Mouse (Mus musculus) lung, embryonic 16.5 days (tissue): ENCODE measurements around the gene Hoxb9. TPM values are rescaled to one million over a fixed set of nuclear protein-coding genes. Genes with fewer than 3 reads are reported as not detected.

Experiments used
- ATAC-seq: fragments of 200-750 bp; cut with Nextera tagmentation; 2 replicates; pipeline ENCODE4 v1.8.0; 2017; ENCODE audit warnings: low read depth, mild to moderate bottlenecking, moderate library complexity
- H3K27ac ChIP-seq: fragments of 300-500 bp; sonication (generic); 2 replicates; pipeline ENCODE4 v1.5.1; 2014; ENCODE audit warnings: mild to moderate bottlenecking, control low read depth, low read length
- H3K27me3 ChIP-seq: fragments of 300-500 bp; sonication (generic); 2 replicates; pipeline ENCODE4 v1.6.1; 2014; ENCODE audit warnings: low read depth, low read length, mixed read lengths; ENCODE audit not compliant: control insufficient read depth, insufficient read depth
- H3K36me3 ChIP-seq: fragments of 300-500 bp; sonication (generic); 2 replicates; pipeline ENCODE4 v1.6.1; 2014; ENCODE audit warnings: low read length; ENCODE audit not compliant: control insufficient read depth, insufficient read depth
- H3K4me1 ChIP-seq: fragments of 300-500 bp; sonication (generic); replicated peaks from 2 replicates; pipeline ENCODE4 v1.6.1; 2014; ENCODE audit warnings: low read length, mixed read lengths; ENCODE audit not compliant: control insufficient read depth, insufficient read depth
- H3K4me2 ChIP-seq: fragments of 300-500 bp; sonication (generic); 2 replicates; pipeline ENCODE4 v1.6.1; 2014; ENCODE audit warnings: low read depth, low read length, control low read depth
- H3K4me3 ChIP-seq: fragments of 300-500 bp; sonication (generic); 2 replicates; pipeline ENCODE4 v1.5.1; 2014; ENCODE audit warnings: mild to moderate bottlenecking, low read length, control low read depth
- H3K9ac ChIP-seq: fragments of 300-500 bp; sonication (generic); 2 replicates; pipeline ENCODE4 v1.6.1; 2014; ENCODE audit warnings: low read length, control low read depth
- H3K9me3 ChIP-seq: fragments of 300-500 bp; sonication (generic); 2 replicates; pipeline ENCODE4 v1.6.1; 2016; ENCODE audit warnings: low read length; ENCODE audit not compliant: control insufficient read depth
- WGBS: fragments of 180-500 bp; shearing (Covaris S2); extraction: QIAGEN DNeasy Blood & Tissue Kit; methylation state at CpG from one replicate; pipeline ENCODE4 v1.1.7; 2014; 5-methylcytosine and 5-hydroxymethylcytosine counted together
- polyA plus RNA-seq: library from polyadenylated mRNA; unstranded; fragments of >200 nt; fragmentation: Nextera tagmentation; extraction: Ambion mirVana; gene quantifications from 2 replicates; pipeline ENCODE4 v1.2.1, GENCODE M21; 2015

The Hoxb9 gene
- polyA plus RNA-seq, 1 experiment from 2014 or later: 0.28 TPM

- Histone ChIP-seq H3K4me3 (no peak overlapping the region), H3K36me3 (no peaks in the 10 kb centered on the region), H3K4me1 (peaks cover 19% of the 10 kb centered on the region), H3K9me3 (no peaks in the 10 kb centered on the region), H3K9ac (no peak overlapping the region), H3K4me2 (no peak overlapping the region), H3K27ac (no peak overlapping the region), H3K27me3 (peaks cover 94% of the 10 kb centered on the region)
- WGBS: 6% methylated on average over 10 of the region's 10 CpGs
- no peak for ATAC-seq
Observed at GRCm38 (mm10) chr11:96274428-96274827, 3.2 kb downstream of the Hoxb9 start.

- Histone ChIP-seq H3K4me3 (no peak overlapping the region), H3K36me3 (no peaks in the 10 kb centered on the region), H3K4me1 (peaks cover 16% of the 10 kb centered on the region), H3K27me3 (peaks cover 92% of the 10 kb centered on the region), H3K9me3 (no peaks in the 10 kb centered on the region), H3K4me2 (no peak overlapping the region), H3K27ac (no peak overlapping the region), H3K9ac (no peak overlapping the region)
- WGBS: 17% methylated on average over 4 of the region's 4 CpGs
- no peak for ATAC-seq
Observed at GRCm38 (mm10) chr11:96275896-96276295, 4.6 kb downstream of the Hoxb9 start.

GRCm38 (mm10) chr11:96277151-96278044 lies 6.1 kb downstream of the Hoxb9 start:
- Histone ChIP-seq H3K9ac (no peak overlapping the region), H3K4me2 (no peak overlapping the region), H3K9me3 (no peaks in the 10 kb centered on the region), H3K36me3 (no peaks in the 10 kb centered on the region), H3K27me3 (peaks cover 89% of the 10 kb centered on the region), H3K4me1 (peaks cover 3% of the 10 kb centered on the region), H3K4me3 (no peak overlapping the region), H3K27ac (no peak overlapping the region)
- ATAC-seq: no peak
- 4% methylated on average over 35 of the region's 35 CpGs for WGBS

GRCm38 (mm10) chr11:96278324-96278723 lies 7.1 kb downstream of the Hoxb9 start:
- Histone ChIP-seq H3K9me3 (no peaks in the 10 kb centered on the region), H3K27me3 (peaks cover 87% of the 10 kb centered on the region), H3K9ac (no peak overlapping the region), H3K4me3 (no peak overlapping the region), H3K36me3 (no peaks in the 10 kb centered on the region), H3K4me1 (peaks cover 4% of the 10 kb centered on the region; the same call in 1 of the 2 replicates), H3K4me2 (no peak overlapping the region), H3K27ac (no peak overlapping the region)
- ATAC-seq: no peak
- WGBS: 24% methylated on average over 14 of the region's 14 CpGs

GRCm38 (mm10) chr11:96278773-96279172 lies 7.5 kb downstream of the Hoxb9 start:
- WGBS: under 1% methylated on average over 9 of the region's 9 CpGs
- Histone ChIP-seq H3K9ac (no peak overlapping the region), H3K27me3 (peaks cover 85% of the 10 kb centered on the region), H3K4me2 (no peak overlapping the region), H3K9me3 (no peaks in the 10 kb centered on the region), H3K27ac (no peak overlapping the region), H3K4me3 (no peak overlapping the region), H3K36me3 (no peaks in the 10 kb centered on the region), H3K4me1 (peaks cover 4% of the 10 kb centered on the region; the same call in 1 of the 2 replicates)
- peak; percentile 81 for ATAC-seq

GRCm38 (mm10) chr11:96279421-96280233 lies 8.4 kb downstream of the Hoxb9 start:
- H3K4me1 ChIP-seq: peaks cover 4% of the 10 kb centered on the region; the same call in 1 of the 2 replicates
- 5% methylated on average over 31 of the region's 31 CpGs for WGBS
- H3K4me2 ChIP-seq: no peak overlapping the region
- H3K4me3 ChIP-seq: no peak overlapping the region
- no peak overlapping the region for H3K27ac ChIP-seq
- ATAC-seq: no peak
- H3K9ac ChIP-seq: no peak overlapping the region
- H3K9me3 ChIP-seq: no peaks in the 10 kb centered on the region
- no peaks in the 10 kb centered on the region for H3K36me3 ChIP-seq
- H3K27me3 ChIP-seq: peaks cover 76% of the 10 kb centered on the region

- ATAC-seq: no peak
- Histone ChIP-seq H3K4me2 (no peak overlapping the region), H3K36me3 (no peaks in the 10 kb centered on the region), H3K27me3 (peaks cover 68% of the 10 kb centered on the region), H3K9ac (no peak overlapping the region), H3K4me1 (peaks cover 4% of the 10 kb centered on the region; the same call in 1 of the 2 replicates), H3K27ac (no peak overlapping the region), H3K4me3 (no peak overlapping the region), H3K9me3 (no peaks in the 10 kb centered on the region)
- WGBS: 24% methylated on average over 8 of the region's 8 CpGs
Observed at GRCm38 (mm10) chr11:96280399-96281378, 9.4 kb downstream of the Hoxb9 start.

GRCm38 (mm10) chr11:96281396-96281795 lies 10.1 kb downstream of the Hoxb9 start:
- Histone ChIP-seq H3K9me3 (no peaks in the 10 kb centered on the region), H3K27ac (no peak overlapping the region), H3K9ac (no peak overlapping the region), H3K27me3 (peaks cover 67% of the 10 kb centered on the region), H3K4me1 (peaks cover 4% of the 10 kb centered on the region; the same call in 1 of the 2 replicates), H3K36me3 (no peaks in the 10 kb centered on the region), H3K4me3 (no peak overlapping the region), H3K4me2 (no peak overlapping the region)
- 12% methylated on average over 18 of the region's 18 CpGs for WGBS
- ATAC-seq: no peak
